Mouse (Mus musculus) CH12.LX (cell line): ENCODE measurements around the gene Rpp30.

Experiments
- CHD1 ChIP-seq: IDR thresholded peaks from 2 replicates; pipeline ENCODE4 v1.6.1; 2012; ENCODE audit warnings: low read depth, low read length, improper control_type of control experiment, inconsistent platforms
- CTCF ChIP-seq, 2 experiments: IDR thresholded peaks in 1 of 2; conservative IDR thresholded peaks in 1 of 2; 2 replicates each; pipeline ENCODE4 v1.5.1; 2011 to 2012; ENCODE audit warnings: low read depth in 2 of 2, low read length in 2 of 2, improper control_type of control experiment in 1 of 2, inconsistent platforms in 1 of 2, mild to moderate bottlenecking in 1 of 2, moderate library complexity in 1 of 2
- EP300 ChIP-seq: IDR thresholded peaks from 2 replicates; pipeline ENCODE4 v1.6.1; 2011; ENCODE audit warnings: low read length, improper control_type of control experiment
- GABPA ChIP-seq: IDR thresholded peaks from 2 replicates; pipeline ENCODE4 v1.6.1; 2012; ENCODE audit warnings: low read depth, low read length, improper control_type of control experiment, inconsistent platforms; ENCODE audit not compliant: insufficient replicate concordance
- HCFC1 ChIP-seq: IDR thresholded peaks from 2 replicates; pipeline ENCODE4 v1.6.1; 2012; ENCODE audit warnings: low read depth, mild to moderate bottlenecking, inconsistent platforms, low read length, improper control_type of control experiment
- IRF4 ChIP-seq: IDR thresholded peaks from 2 replicates; pipeline ENCODE4 v1.6.1; 2014; ENCODE audit warnings: low read depth, mild to moderate bottlenecking, inconsistent platforms, low read length, improper control_type of control experiment
- KAT2A ChIP-seq: IDR thresholded peaks from 2 replicates; pipeline ENCODE4 v1.6.1; 2012; ENCODE audit warnings: low read length, improper control_type of control experiment, inconsistent platforms; ENCODE audit not compliant: insufficient replicate concordance
- MXI1 ChIP-seq: IDR thresholded peaks from 2 replicates; pipeline ENCODE4 v1.6.1; 2011; ENCODE audit warnings: mild to moderate bottlenecking, low read depth, low read length, improper control_type of control experiment
- POLR2A ChIP-seq: IDR thresholded peaks from 2 replicates; pipeline ENCODE4 v1.6.1; 2011; ENCODE audit warnings: low read depth, mild to moderate bottlenecking, improper control_type of control experiment, low read length
- RCOR1 ChIP-seq: conservative IDR thresholded peaks from 2 replicates; pipeline ENCODE4 v1.6.1; 2012; ENCODE audit warnings: low read depth, mild to moderate bottlenecking, inconsistent platforms, low read length, improper control_type of control experiment
- USF1 ChIP-seq: IDR thresholded peaks from 2 replicates; pipeline ENCODE4 v1.6.1; 2014; ENCODE audit warnings: low read depth, mild to moderate bottlenecking, inconsistent platforms, low read length, improper control_type of control experiment
- USF2 ChIP-seq: conservative IDR thresholded peaks from 2 replicates; pipeline ENCODE4 v1.6.1; 2011; ENCODE audit warnings: low read depth, low read length, improper control_type of control experiment
- ZC3H11A ChIP-seq: IDR thresholded peaks from 2 replicates; pipeline ENCODE4 v1.6.1; 2012; ENCODE audit warnings: low read depth, mild to moderate bottlenecking, inconsistent platforms, low read length, improper control_type of control experiment
- ZNF384 ChIP-seq: IDR thresholded peaks from 2 replicates; pipeline ENCODE4 v1.6.1; 2012; ENCODE audit warnings: low read depth, low read length, improper control_type of control experiment, inconsistent platforms

GRCm38 (mm10) chr19:36062801-36063529, 20.6 kb upstream of the Rpp30 start:
- TF ChIP-seq ZC3H11A (no peak), IRF4 (no peak), POLR2A (no peak), GABPA (no peak), RCOR1 (no peak), CTCF (conservative IDR thresholded peaks at IDR 0.05 in 1 of 2, IDR thresholded peaks at IDR 0.05 in 1 of 2; ENCODE audit: low read depth in 2 of 2, low read length in 2 of 2) (peak in 1 of 2 experiments; percentile 36; a peak in 2 of 4 replicates), KAT2A (no peak), HCFC1 (no peak), CHD1 (no peak), EP300 (no peak), MXI1 (no peak), USF1 (no peak), USF2 (no peak), ZNF384 (no peak)
